Mouse (Mus musculus) kidney, adult 2 months (tissue): Measurements from ENCODE around the gene Dlx3.

Source experiments
- CTCF ChIP-seq: fragments of 200-500 bp; conservative IDR thresholded peaks from 2 replicates; pipeline ENCODE4 v1.5.1; 2011; ENCODE audit warnings: low read depth, mild to moderate bottlenecking, control low read depth, low read length, moderate library complexity, mixed read lengths; ENCODE audit not compliant: insufficient read depth, insufficient read length
- POLR2A ChIP-seq: fragments of 200-500 bp; IDR thresholded peaks from one replicate; pipeline ENCODE4 v1.6.1; 2011; ENCODE audit warnings: low read depth, low read length, control low read depth

- TF ChIP-seq CTCF (no peak), POLR2A (no peak)
Measured at GRCm38 (mm10) chr11:95097889-95098288, 22.0 kb upstream of the Dlx3 start.
